Mouse (Mus musculus) heart, postnatal 10 days (tissue): ENCODE data around the gene Fam71e1. TPM values are rescaled to one million over a fixed set of nuclear protein-coding genes. Genes with fewer than 3 reads are reported as not detected.
A peak's percentile ranks its signal among the peaks of the same experiment; 100 is the strongest.

Experiments used
- DNase-seq, 2 experiments: peaks; one replicate each; pipeline ENCODE4 v3.0.0; 2021
- intact Hi-C: fragments of 180-260 bp; cut with DNase I; formaldehyde crosslinking; loops from one replicate; pipeline ENCODE4 v1.15.1; 2025
- total RNA-seq, 2 experiments: library from RNA; stranded (reverse); gene quantifications; 2 replicates each; pipeline ENCODE4 v1.2.3; 2021

Gene Fam71e1
- total RNA-seq, 2 experiments from 2014 or later = 5.1 to 6.0 TPM

DNA sequence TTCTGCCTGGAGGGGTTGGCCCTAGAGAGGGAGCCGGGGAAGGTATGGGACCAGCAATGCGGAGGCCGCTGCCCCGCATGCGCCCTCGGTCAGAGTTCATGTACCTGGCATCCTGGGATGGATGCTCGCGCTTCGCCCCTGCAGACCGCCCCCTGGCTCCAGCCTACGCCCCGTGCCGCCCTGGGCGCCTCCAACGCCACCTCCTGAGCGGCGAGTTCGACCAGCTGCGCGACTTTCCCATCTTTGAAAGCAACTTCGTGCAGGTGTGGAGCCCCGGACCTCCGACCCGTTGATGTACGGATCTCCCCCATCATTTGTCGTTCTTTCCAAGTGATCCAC is 359 bp downstream of the Fam71e1 start:
- intact Hi-C loops = no loop called here
- no peak for DNase-seq

- intact Hi-C loops = no loop called here
- no peak for DNase-seq
These were observed 1.1 kb downstream of the Fam71e1 start for GRCm38 (mm10) chr7:44497361-44498055.

- DNase-seq = no peak
- intact Hi-C loops = no loop called here
These were observed 2.5 kb downstream of the Fam71e1 start for GRCm38 (mm10) chr7:44498922-44499321.

- intact Hi-C loops = no loop called here
- DNase-seq = no peak
These were observed 3.7 kb downstream of the Fam71e1 start for GRCm38 (mm10) chr7:44500046-44500445.

DNA sequence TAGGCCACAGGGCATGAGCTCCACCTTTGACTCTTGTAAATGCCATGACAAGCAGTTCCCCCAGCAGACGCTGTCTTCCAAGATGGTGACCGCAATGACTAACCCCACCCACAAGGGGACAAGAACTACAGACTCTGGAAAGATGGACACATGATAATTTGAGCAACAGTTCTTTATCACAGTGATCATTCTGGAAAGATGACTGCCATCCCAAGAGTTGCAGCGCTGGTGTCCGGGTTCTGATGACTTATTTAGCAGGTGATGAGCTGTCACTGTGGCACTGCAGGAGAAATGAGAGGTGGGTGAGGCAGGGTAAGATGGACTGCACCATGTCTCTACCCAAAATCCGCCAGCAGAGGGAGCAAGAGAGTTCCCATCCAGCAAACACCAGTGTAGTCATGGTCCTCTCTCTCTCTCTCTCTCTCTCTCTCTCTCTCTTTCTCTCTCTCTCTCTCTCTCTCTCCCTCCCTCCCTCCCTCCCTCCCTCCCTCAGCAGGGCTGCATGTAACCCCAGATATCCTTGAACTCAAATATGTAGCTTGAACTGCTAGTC is 5.3 kb downstream of the Fam71e1 start:
- DNase-seq = peak; percentile 68 to 82
- intact Hi-C loops = loop anchor here (1.0 kb wide), 2 partner anchors 47 to 60 kb away; partner anchors contain the start of gene Pold1

- intact Hi-C loops = no loop called here
- DNase-seq = no peak
These were observed 11.1 kb downstream of the Fam71e1 start for GRCm38 (mm10) chr7:44507491-44507890.

GRCm38 (mm10) chr7:44519240-44519913 is 23.0 kb downstream of the Fam71e1 start:
- no peak for DNase-seq
- intact Hi-C loops = no loop called here

DNA sequence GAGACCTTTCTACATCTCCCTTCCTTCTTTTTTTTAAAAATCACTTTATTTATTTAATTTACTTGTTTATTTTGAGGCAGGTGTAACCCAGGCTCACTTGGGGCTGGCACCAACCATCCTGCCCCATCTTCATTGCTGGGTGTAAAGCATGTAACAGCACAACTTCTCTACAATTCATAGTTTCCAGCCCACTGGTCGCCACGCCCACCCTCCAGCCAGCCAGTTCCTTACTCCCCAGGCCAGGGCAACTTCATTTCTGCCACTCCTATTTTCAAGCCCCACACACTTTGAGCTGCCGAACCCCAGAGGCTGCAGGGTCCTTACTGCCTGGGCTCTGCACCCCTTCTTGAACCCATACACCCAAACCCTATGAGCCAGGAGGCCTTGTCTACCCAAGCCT is 24.6 kb downstream of the Fam71e1 start:
- intact Hi-C loops = loop anchor here (1.0 to 5.0 kb wide), 4 partner anchors 28 to 181 kb away; no protein-coding TSS in a partner anchor
- no peak for DNase-seq

- DNase-seq = peak; percentile 69 to 78
- intact Hi-C loops = loop anchor here (1.0 to 5.0 kb wide), 4 partner anchors 28 to 181 kb away; no protein-coding TSS in a partner anchor
These were observed 25.3 kb downstream of the Fam71e1 start for GRCm38 (mm10) chr7:44521710-44522109.

DNA sequence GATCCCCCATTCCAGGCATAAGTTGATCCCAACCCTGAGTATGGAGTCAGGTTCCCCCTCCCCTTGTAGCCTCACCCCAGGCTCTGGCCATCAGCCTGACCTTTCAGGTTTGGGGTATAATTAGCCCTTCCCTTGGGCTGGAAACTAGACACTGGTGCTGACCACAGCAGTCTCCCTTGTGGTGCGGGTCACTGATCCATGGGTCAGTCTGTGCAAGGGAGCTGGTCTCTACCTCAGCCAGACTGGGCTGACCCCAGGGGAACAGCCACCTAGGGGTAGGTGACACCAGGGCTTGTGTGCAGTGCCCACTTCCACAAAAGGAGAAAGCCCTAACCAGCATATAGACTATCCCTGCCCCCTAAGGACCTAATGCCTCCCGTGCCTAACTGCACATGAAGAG is 26.7 kb downstream of the Fam71e1 start:
- intact Hi-C loops = loop anchor here (5.0 kb wide), 2 partner anchors 124 to 179 kb away; no protein-coding TSS in a partner anchor
- DNase-seq = no peak

DNA sequence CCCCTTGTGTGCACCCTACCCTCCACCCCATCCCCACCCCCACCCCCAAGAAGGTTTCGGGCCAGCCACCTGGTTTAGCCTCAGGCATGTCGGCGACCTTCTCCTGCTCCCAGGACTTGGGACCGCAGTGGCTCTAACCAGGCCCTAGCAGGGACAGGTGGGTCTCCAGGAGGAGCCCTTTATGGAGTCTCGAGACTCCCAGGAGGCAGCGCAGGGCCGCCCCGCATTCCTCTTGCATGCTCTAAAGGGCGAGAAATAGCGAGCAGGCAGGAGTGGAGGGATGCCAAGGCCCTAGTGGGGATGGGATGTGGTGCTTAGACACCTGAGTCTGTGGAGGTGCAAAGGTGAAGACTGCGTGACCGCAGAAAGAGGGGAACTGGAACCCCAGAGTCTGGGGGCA is 28.1 kb downstream of the Fam71e1 start, which contains the start of gene Mybpc2:
Gene Mybpc2 (minus strand): TSS at position 155 of the 400 bp plus-strand sequence.
- DNase-seq = peak; percentile 77 to 79
- intact Hi-C loops = loop anchor here (5.0 kb wide), 2 partner anchors 123 to 178 kb away; no protein-coding TSS in a partner anchor

DNA sequence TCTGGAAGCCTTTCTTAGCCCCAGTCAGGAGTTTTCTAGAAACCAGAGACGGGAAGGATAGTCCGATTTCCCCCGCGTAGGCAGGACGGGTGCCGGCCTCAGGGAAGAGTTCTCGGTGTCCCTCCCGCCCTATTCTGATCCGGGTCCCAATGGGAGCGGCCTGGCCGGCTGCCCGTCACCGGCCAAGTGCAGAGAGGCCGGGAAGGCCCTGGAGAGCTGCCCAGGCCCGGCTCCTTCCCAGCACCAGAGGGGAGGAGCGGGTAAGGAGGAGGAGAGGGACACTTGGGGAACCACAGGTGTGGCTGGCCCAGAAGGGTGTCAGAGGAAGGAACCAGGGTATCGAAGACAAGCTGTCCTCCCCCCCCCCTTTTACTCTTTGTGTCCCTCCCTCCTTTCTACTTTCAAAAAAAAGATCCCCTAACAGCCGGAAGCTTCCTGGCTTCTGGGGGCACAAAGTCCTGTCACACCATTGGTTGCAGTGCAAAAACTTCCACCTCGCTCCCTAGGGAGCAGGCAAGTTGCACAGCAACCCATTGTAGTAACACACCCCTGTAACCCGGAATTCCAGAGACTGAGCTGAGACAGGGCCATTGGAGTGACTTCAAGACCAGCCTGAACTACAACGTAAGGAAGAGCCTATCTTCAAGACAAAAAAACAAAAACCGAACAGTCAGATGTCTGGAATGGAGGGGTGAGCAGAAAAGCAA is 28.9 kb downstream of the Fam71e1 start:
- intact Hi-C loops = no loop called here
- DNase-seq = peak; percentile 88 to 92

DNA sequence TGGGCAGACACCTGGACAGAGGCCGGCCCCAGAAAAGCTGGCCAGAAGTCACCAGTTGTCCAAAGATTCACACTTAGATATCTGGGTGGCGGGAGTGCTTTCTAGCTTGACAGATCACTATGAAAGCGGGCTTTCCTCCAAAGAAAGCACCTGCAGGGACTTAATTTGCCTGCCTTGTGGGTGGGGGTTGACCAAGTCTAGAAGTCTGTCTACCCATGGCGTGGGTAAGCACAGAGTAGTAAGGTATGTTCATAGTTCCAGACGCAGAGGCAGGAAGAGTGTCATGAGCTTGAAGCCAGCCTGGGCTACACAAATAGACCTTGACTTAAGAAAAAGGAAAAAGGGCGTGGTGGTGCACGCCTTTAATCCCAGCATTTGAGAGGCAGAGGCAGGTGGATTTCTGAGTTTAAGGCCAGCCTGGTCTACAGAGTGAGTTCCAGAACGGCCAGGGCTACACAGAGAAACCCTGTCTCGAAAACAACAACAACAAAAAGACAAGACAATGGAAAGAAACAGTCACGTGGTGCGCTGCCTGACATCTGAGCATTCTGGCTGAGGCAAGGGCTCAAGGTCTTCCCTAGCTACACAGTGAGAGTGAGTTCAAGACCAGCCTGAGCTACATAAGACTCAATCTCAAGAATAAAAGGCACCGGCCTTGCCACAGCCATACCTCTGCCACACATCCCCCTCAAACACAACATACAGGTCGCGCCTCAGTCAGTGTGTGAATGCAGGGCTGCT is 30.2 kb downstream of the Fam71e1 start:
- intact Hi-C loops = no loop called here
- no peak for DNase-seq

- DNase-seq = peak; percentile 77 to 78
- intact Hi-C loops = no loop called here
These were observed 31.4 kb downstream of the Fam71e1 start for GRCm38 (mm10) chr7:44527483-44528398.

DNA sequence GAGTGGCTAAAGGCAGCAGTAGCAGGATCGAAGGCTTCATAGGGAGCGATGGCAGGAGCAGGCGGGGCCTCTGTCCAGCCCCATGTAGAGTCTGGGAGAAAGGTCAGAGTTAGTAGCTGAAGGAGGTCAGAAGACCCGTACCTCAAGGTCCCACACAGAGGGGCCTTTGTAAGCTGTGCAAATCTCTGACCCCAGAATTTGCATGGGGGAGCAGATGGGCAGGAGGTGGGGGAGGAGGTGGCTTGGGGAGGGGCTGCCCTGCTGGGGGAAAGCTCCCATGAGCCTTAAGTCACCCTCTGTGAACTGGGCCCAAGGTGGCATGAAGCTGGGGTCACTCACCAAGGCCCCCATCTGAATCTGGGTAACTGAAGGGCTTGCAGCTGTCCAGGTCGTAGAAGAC is 33.1 kb downstream of the Fam71e1 start:
- intact Hi-C loops = no loop called here
- DNase-seq = no peak

DNA sequence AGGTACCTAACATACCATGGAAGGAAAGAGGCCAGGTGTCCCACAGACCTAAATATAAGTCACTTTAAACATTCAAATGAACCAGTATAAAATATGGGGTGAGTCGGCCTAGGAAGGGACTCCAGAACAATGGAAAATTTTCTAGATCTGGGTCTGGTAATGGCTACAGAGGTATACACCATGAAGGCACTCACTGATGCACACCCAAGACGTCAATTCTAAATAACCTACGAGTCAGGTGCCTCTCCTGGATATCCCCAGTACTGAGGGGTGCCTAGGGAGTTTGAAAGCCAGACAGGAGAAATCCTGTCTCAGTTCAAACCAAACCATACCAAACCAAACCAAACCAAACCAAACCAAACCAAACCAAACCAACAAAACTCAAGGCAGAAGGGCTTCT is 34.1 kb downstream of the Fam71e1 start:
- intact Hi-C loops = no loop called here
- no peak for DNase-seq

DNA sequence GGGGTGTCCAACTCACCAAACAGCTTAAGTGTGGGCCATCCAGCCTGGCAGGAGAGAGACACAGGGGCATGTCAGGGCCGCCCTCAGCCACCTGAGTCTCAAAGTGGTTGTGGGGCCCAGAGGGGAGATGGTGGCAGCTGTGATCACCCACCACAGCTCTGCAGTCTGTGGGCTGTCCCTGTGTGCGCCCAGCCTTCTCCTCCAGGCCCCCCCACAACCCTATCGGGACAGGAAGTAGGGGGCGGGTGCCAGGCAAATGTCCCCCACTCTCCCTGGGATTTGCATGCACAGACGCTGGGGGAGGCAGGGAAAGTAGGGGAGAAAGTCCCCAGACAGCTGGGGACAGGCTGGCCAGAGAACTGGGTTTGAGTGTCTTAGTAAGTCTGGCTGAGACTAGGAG is 34.8 kb downstream of the Fam71e1 start:
- DNase-seq = no peak
- intact Hi-C loops = no loop called here

- no peak for DNase-seq
- intact Hi-C loops = no loop called here
These were observed 35.8 kb downstream of the Fam71e1 start, which contains the start of gene Spib for GRCm38 (mm10) chr7:44531946-44532732. TSS of gene Spib (minus strand) at chr7:44532071.
